Mouse (Mus musculus): ENCODE results near the gene Actr5. TPM values are rescaled to one million over a fixed set of nuclear protein-coding genes. Genes with fewer than 3 reads are reported as not detected.

The Actr5 gene
- polyA plus RNA-seq, 1 experiment from 2014 or later = 15.5 TPM

DNA sequence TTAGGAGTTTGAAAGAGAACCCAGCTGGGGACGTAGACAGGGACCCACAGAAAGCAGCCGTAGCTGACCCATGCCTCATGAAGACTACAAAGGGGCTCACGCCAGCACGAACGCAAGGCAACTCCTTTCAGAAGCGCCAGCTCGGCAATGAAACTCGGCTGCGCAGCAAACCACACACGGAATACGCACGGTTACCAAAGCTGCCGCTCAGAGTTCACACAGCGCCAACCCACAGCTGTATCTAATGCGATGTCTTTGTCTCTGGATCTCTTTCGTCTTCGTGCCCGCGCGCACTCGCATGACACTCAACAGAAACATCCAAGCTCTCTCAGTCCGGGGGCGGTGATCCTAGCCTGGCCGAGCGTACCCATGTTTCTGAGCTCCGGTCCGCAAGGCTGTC lies 15.0 kb upstream of the Actr5 start:
- Histone ChIP-seq H3K4me3 (ENCODE audit: low read depth, low read length) (no peak overlapping the region), H3K4me2 (peak overlapping the region; percentile 12; the same call in 1 of the 2 replicates), H3K4me1 (ENCODE audit: insufficient read depth) (no peaks in the 10 kb centered on the region), H3K9me3 (ENCODE audit: low read depth, low read length) (no peaks in the 10 kb centered on the region), H3K9ac (no peak overlapping the region), H3K27me3 (ENCODE audit: insufficient read depth, low read length) (peaks cover 87% of the 10 kb centered on the region), H3K36me3 (ENCODE audit: insufficient read depth) (no peaks in the 10 kb centered on the region), H3K27ac (ENCODE audit: low read depth) (no peak overlapping the region)
- WGBS = under 1% methylated on average over 27 of the region's 27 CpGs
- TF ChIP-seq CTCF (IDR thresholded peaks at IDR 0.05; ENCODE audit: low read depth) = no peak
- ATAC-seq (ENCODE audit: insufficient read depth) (no peak), DNase-seq (peak; percentile 37)

GRCm38 (mm10) chr2:158610488-158611325 lies 14.0 kb upstream of the Actr5 start, which contains the start of gene Slc32a1:
TSS of gene Slc32a1 (plus strand) at chr2:158610767.
- H3K9ac ChIP-seq = no peak within 1 kb of the TSS
- WGBS = 1% methylated on average over 74 of the region's 77 CpGs

DNA sequence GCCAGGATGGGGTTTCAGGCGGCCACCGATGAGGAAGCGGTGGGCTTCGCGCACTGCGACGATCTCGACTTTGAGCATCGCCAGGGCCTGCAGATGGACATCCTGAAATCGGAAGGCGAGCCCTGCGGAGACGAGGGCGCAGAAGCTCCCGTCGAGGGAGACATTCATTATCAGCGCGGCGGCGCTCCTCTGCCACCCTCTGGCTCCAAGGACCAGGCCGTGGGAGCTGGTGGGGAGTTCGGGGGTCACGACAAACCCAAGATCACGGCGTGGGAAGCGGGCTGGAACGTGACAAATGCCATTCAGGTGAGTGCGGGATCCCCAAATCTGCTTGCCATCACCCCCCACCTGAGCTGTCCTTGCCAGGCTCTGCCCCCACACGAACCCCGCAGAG lies 13.4 kb upstream of the Actr5 start:
- WGBS = under 1% methylated on average over 29 of the region's 30 CpGs
- ATAC-seq (ENCODE audit: insufficient read depth) (no peak), DNase-seq (no peak)
- no peaks in the 10 kb centered on the region for H3K36me3 ChIP-seq (ENCODE audit: insufficient read depth)
- no peaks in the 10 kb centered on the region for H3K4me1 ChIP-seq (ENCODE audit: insufficient read depth)
- H3K4me3 ChIP-seq (ENCODE audit: low read depth, low read length) = peak overlapping the region; percentile 14; the same call in 1 of the 2 replicates
- H3K27ac ChIP-seq (ENCODE audit: low read depth) = no peak overlapping the region
- TF ChIP-seq CTCF (IDR thresholded peaks at IDR 0.05; ENCODE audit: low read depth) = no peak
- H3K27me3 ChIP-seq (ENCODE audit: insufficient read depth, low read length) = peaks cover 98% of the 10 kb centered on the region
- peak overlapping the region; percentile 41; the same call in 1 of the 2 replicates for H3K4me2 ChIP-seq
- H3K9ac ChIP-seq = no peak overlapping the region
- no peaks in the 10 kb centered on the region for H3K9me3 ChIP-seq (ENCODE audit: low read depth, low read length)

More at GRCm38 (mm10) chr2:158610488-158611325, 14.0 kb upstream of the Actr5 start, which contains the start of gene Slc32a1:
- no peaks in the 10 kb centered on the region for H3K4me1 ChIP-seq (ENCODE audit: insufficient read depth)
- peak within 1 kb of the TSS; percentile 14 for H3K4me3 ChIP-seq (ENCODE audit: low read depth, low read length)
- peak within 1 kb of the TSS; percentile 41 for H3K4me2 ChIP-seq
- no peaks in the 10 kb centered on the region for H3K36me3 ChIP-seq (ENCODE audit: insufficient read depth)
- TF ChIP-seq CTCF (IDR thresholded peaks at IDR 0.05; ENCODE audit: low read depth) = no peak
- DNase-seq (no peak), ATAC-seq (ENCODE audit: insufficient read depth) (no peak)
- H3K9me3 ChIP-seq (ENCODE audit: low read depth, low read length) = no peaks in the 10 kb centered on the region
- H3K27me3 ChIP-seq (ENCODE audit: insufficient read depth, low read length) = peaks cover 92% of the 10 kb centered on the region
- H3K27ac ChIP-seq (ENCODE audit: low read depth) = no peak within 1 kb of the TSS

- Histone ChIP-seq H3K27me3 (ENCODE audit: insufficient read depth, low read length) (peaks cover 100% of the 10 kb centered on the region), H3K4me2 (no peak overlapping the region), H3K4me1 (ENCODE audit: insufficient read depth) (no peaks in the 10 kb centered on the region), H3K4me3 (ENCODE audit: low read depth, low read length) (no peak overlapping the region), H3K9me3 (ENCODE audit: low read depth, low read length) (no peaks in the 10 kb centered on the region), H3K27ac (ENCODE audit: low read depth) (no peak overlapping the region), H3K9ac (no peak overlapping the region), H3K36me3 (ENCODE audit: insufficient read depth) (no peaks in the 10 kb centered on the region)
- no peak for TF ChIP-seq CTCF (IDR thresholded peaks at IDR 0.05; ENCODE audit: low read depth)
- peak; percentile 19 for DNase-seq
- WGBS = 5% methylated on average over 30 of the region's 30 CpGs
- ATAC-seq (ENCODE audit: insufficient read depth) = no peak
These were observed 12.7 kb upstream of the Actr5 start for GRCm38 (mm10) chr2:158611726-158612670.

GRCm38 (mm10) chr2:158612671-158613250 lies 11.9 kb upstream of the Actr5 start:
- Histone ChIP-seq H3K4me1 (ENCODE audit: insufficient read depth) (no peaks in the 10 kb centered on the region), H3K36me3 (ENCODE audit: insufficient read depth) (no peaks in the 10 kb centered on the region), H3K27me3 (ENCODE audit: insufficient read depth, low read length) (peaks cover 100% of the 10 kb centered on the region), H3K27ac (ENCODE audit: low read depth) (no peak overlapping the region), H3K9me3 (ENCODE audit: low read depth, low read length) (no peaks in the 10 kb centered on the region), H3K4me3 (ENCODE audit: low read depth, low read length) (no peak overlapping the region), H3K4me2 (no peak overlapping the region), H3K9ac (no peak overlapping the region)
- DNase-seq (peak; percentile 13), ATAC-seq (ENCODE audit: insufficient read depth) (no peak)
- no peak for TF ChIP-seq CTCF (IDR thresholded peaks at IDR 0.05; ENCODE audit: low read depth)
- 7% methylated on average over 10 of the region's 10 CpGs for WGBS

GRCm38 (mm10) chr2:158613541-158614417 lies 10.9 kb upstream of the Actr5 start:
- ATAC-seq (ENCODE audit: insufficient read depth) (no peak), DNase-seq (peak; percentile 75)
- peak; percentile 60 for TF ChIP-seq CTCF (IDR thresholded peaks at IDR 0.05; ENCODE audit: low read depth)
- Histone ChIP-seq H3K27me3 (ENCODE audit: insufficient read depth, low read length) (peaks cover 97% of the 10 kb centered on the region), H3K9me3 (ENCODE audit: low read depth, low read length) (no peaks in the 10 kb centered on the region), H3K4me1 (ENCODE audit: insufficient read depth) (no peaks in the 10 kb centered on the region), H3K4me3 (ENCODE audit: low read depth, low read length) (no peak overlapping the region), H3K4me2 (no peak overlapping the region), H3K27ac (ENCODE audit: low read depth) (no peak overlapping the region), H3K9ac (no peak overlapping the region), H3K36me3 (ENCODE audit: insufficient read depth) (no peaks in the 10 kb centered on the region)
- 3% methylated on average over 53 of the region's 53 CpGs for WGBS

All from lung, embryonic 14.5 days (tissue).